Mouse (Mus musculus) frontal cortex, postnatal 14 days (tissue): ENCODE results near the gene Nav1.

Source experiments
- DNase-seq, 2 experiments: peaks; one replicate each; pipeline ENCODE4 v3.0.0; 2022; ENCODE audit warnings: low spot score in 2 of 2

The Nav1 gene

GRCm38 (mm10) chr1:135607019-135607418 is at the start of gene Nav1:
TSS of gene Nav1 (minus strand) at chr1:135607295.
- DNase-seq, result no peak

GRCm38 (mm10) chr1:135653909-135654308 is 46.8 kb upstream of the Nav1 start:
- DNase-seq, result no peak

GRCm38 (mm10) chr1:135645459-135646195 is 38.5 kb upstream of the Nav1 start:
- DNase-seq, result no peak

GRCm38 (mm10) chr1:135644110-135644509 is 37.0 kb upstream of the Nav1 start:
- DNase-seq, result no peak

- no peak for DNase-seq
These were observed 36.6 kb upstream of the Nav1 start for GRCm38 (mm10) chr1:135643691-135644090.

- no peak for DNase-seq
These were observed 32.8 kb upstream of the Nav1 start for GRCm38 (mm10) chr1:135639853-135640252.

GRCm38 (mm10) chr1:135639093-135639492 is 32.0 kb upstream of the Nav1 start:
- no peak for DNase-seq

GRCm38 (mm10) chr1:135637574-135638008 is 30.5 kb upstream of the Nav1 start:
- no peak for DNase-seq

- no peak for DNase-seq
These were observed 29.0 kb upstream of the Nav1 start for GRCm38 (mm10) chr1:135636111-135636511.

GRCm38 (mm10) chr1:135635323-135636064 is 28.4 kb upstream of the Nav1 start:
- no peak for DNase-seq

- no peak for DNase-seq
These were observed 27.7 kb upstream of the Nav1 start for GRCm38 (mm10) chr1:135634791-135635190.

- no peak for DNase-seq
These were observed 26.8 kb upstream of the Nav1 start for GRCm38 (mm10) chr1:135633884-135634283.

GRCm38 (mm10) chr1:135633478-135633877 is 26.4 kb upstream of the Nav1 start:
- no peak for DNase-seq

- DNase-seq, result no peak
These were observed 25.1 kb upstream of the Nav1 start for GRCm38 (mm10) chr1:135632199-135632598.

- peak; percentile 31 to 65 for DNase-seq
These were observed 24.4 kb upstream of the Nav1 start for GRCm38 (mm10) chr1:135631515-135631914.

GRCm38 (mm10) chr1:135629846-135630245 is 22.8 kb upstream of the Nav1 start:
- DNase-seq, result no peak

GRCm38 (mm10) chr1:135626218-135626617 is 19.1 kb upstream of the Nav1 start:
- no peak for DNase-seq

- DNase-seq, result no peak
These were observed 18.6 kb upstream of the Nav1 start for GRCm38 (mm10) chr1:135625741-135626140.

GRCm38 (mm10) chr1:135624646-135625045 is 17.6 kb upstream of the Nav1 start:
- no peak for DNase-seq

- no peak for DNase-seq
These were observed 16.0 kb upstream of the Nav1 start for GRCm38 (mm10) chr1:135623136-135623535.

- no peak for DNase-seq
These were observed 14.2 kb upstream of the Nav1 start for GRCm38 (mm10) chr1:135621307-135621706.

- no peak for DNase-seq
These were observed 12.9 kb upstream of the Nav1 start for GRCm38 (mm10) chr1:135619932-135620391.

GRCm38 (mm10) chr1:135619130-135619529 is 12.0 kb upstream of the Nav1 start:
- no peak for DNase-seq
